Mouse (Mus musculus) liver, embryonic 16.5 days (tissue): ENCODE measurements around the gene Cyba. TPM values are rescaled to one million over a fixed set of nuclear protein-coding genes. Genes with fewer than 3 reads are reported as not detected.

Source experiments
- ATAC-seq: fragments of 200-750 bp; cut with Nextera tagmentation; 2 replicates; pipeline ENCODE4 v1.8.0; 2017; ENCODE audit warnings: low read depth, mild to moderate bottlenecking, moderate number of reproducible peaks, moderate library complexity
- H3K27ac ChIP-seq: fragments of 300-500 bp; sonication (generic); 2 replicates; pipeline ENCODE4 v1.5.1; 2014; ENCODE audit warnings: mild to moderate bottlenecking, low read length
- H3K27me3 ChIP-seq: fragments of 300-500 bp; sonication (generic); 2 replicates; pipeline ENCODE4 v1.6.1; 2014; ENCODE audit warnings: low read depth, low read length, mixed read lengths; ENCODE audit not compliant: control insufficient read depth, insufficient read depth
- H3K36me3 ChIP-seq: fragments of 300-500 bp; sonication (generic); 2 replicates; pipeline ENCODE4 v1.6.1; 2014; ENCODE audit warnings: mild to moderate bottlenecking; ENCODE audit not compliant: control insufficient read depth, insufficient read depth
- H3K4me1 ChIP-seq: fragments of 300-500 bp; sonication (generic); 2 replicates; pipeline ENCODE4 v1.6.1; 2014; ENCODE audit warnings: low read depth, low read length, mixed read lengths; ENCODE audit not compliant: control insufficient read depth
- H3K4me2 ChIP-seq: fragments of 300-500 bp; sonication (generic); 2 replicates; pipeline ENCODE4 v1.6.1; 2014; ENCODE audit warnings: low read depth, low read length, mixed read lengths
- H3K4me3 ChIP-seq: fragments of 300-500 bp; sonication (generic); 2 replicates; pipeline ENCODE4 v1.5.1; 2014; ENCODE audit warnings: low read depth, mild to moderate bottlenecking, low read length
- H3K9ac ChIP-seq: fragments of 300-500 bp; sonication (generic); 2 replicates; pipeline ENCODE4 v1.6.1; 2014; ENCODE audit warnings: low read depth, low read length
- H3K9me3 ChIP-seq: fragments of 300-500 bp; sonication (generic); replicated peaks from 2 replicates; pipeline ENCODE4 v1.6.1; 2016; ENCODE audit warnings: low read length; ENCODE audit not compliant: control insufficient read depth
- WGBS: fragments of 180-500 bp; shearing (Covaris S2); extraction: QIAGEN DNeasy Blood & Tissue Kit; methylation state at CpG from one replicate; pipeline ENCODE4 v1.1.7; 2014; ENCODE audit not compliant: insufficient replicate concordance; 5-methylcytosine and 5-hydroxymethylcytosine counted together
- polyA plus RNA-seq: library from polyadenylated mRNA; unstranded; fragments of >200 nt; fragmentation: Nextera tagmentation; extraction: Ambion mirVana; gene quantifications from 2 replicates; pipeline ENCODE4 v1.2.1, GENCODE M21; 2015

Gene Cyba
- polyA plus RNA-seq: 191 TPM in 2 replicates

GRCm38 (mm10) chr8:122432443-122433268 is at the start of gene Cyba:
Cyba (minus strand) TSS chr8:122432930.
- peak; percentile 73 for ATAC-seq
- 2% methylated on average over 45 of the region's 45 CpGs for WGBS
- peaks cover 2% of the 10 kb centered on the region for H3K9me3 ChIP-seq
- peaks cover 7% of the 10 kb centered on the region for H3K27me3 ChIP-seq
- peaks cover 20% of the 10 kb centered on the region for H3K4me1 ChIP-seq
- H3K4me3 ChIP-seq: peak within 1 kb of the TSS; percentile 63
- peak within 1 kb of the TSS; percentile 83 for H3K27ac ChIP-seq
- H3K36me3 ChIP-seq: peaks cover 4% of the 10 kb centered on the region; the same call in 1 of the 2 replicates
- H3K4me2 ChIP-seq: peak within 1 kb of the TSS; percentile 79
- peak within 1 kb of the TSS; percentile 61 for H3K9ac ChIP-seq

- no peak for ATAC-seq
- Histone ChIP-seq H3K36me3 (peaks cover 80% of the 10 kb centered on the region), H3K4me1 (no peaks in the 10 kb centered on the region), H3K9me3 (no peaks in the 10 kb centered on the region), H3K27me3 (no peaks in the 10 kb centered on the region), H3K4me3 (no peak overlapping the region), H3K27ac (no peak overlapping the region), H3K4me2 (no peak overlapping the region), H3K9ac (no peak overlapping the region)
- 90% methylated on average over 8 of the region's 8 CpGs for WGBS
These were observed 49.7 kb upstream of the Cyba start for GRCm38 (mm10) chr8:122482448-122482847.

GRCm38 (mm10) chr8:122475580-122476320 is 43.0 kb upstream of the Cyba start, which contains the start of the genes Rnf166 and Ctu2:
Rnf166 (minus strand) TSS chr8:122476064.
Ctu2 (plus strand) TSS chr8:122476143.
- Histone ChIP-seq H3K4me3 (peak within 1 kb of the TSS; percentile 73), H3K27ac (peak within 1 kb of the TSS; percentile 10), H3K36me3 (peaks cover 13% of the 10 kb centered on the region), H3K27me3 (no peaks in the 10 kb centered on the region), H3K9me3 (no peaks in the 10 kb centered on the region), H3K4me1 (peaks cover 24% of the 10 kb centered on the region), H3K9ac (peak within 1 kb of the TSS; percentile 74), H3K4me2 (peak within 1 kb of the TSS; percentile 83)
- WGBS: under 1% methylated on average over 93 of the region's 103 CpGs
- peak; percentile 87 for ATAC-seq

- peak overlapping the region; percentile 10 for H3K27ac ChIP-seq
- no peaks in the 10 kb centered on the region for H3K27me3 ChIP-seq
- peak overlapping the region; percentile 73 for H3K4me3 ChIP-seq
- H3K4me2 ChIP-seq: peak overlapping the region; percentile 83
- WGBS: 3% methylated on average over 16 of the region's 16 CpGs
- no peaks in the 10 kb centered on the region for H3K9me3 ChIP-seq
- peak overlapping the region; percentile 74 for H3K9ac ChIP-seq
- peaks cover 24% of the 10 kb centered on the region for H3K4me1 ChIP-seq
- peak; percentile 23; the same call in 1 of the 2 replicates for ATAC-seq
- peaks cover 12% of the 10 kb centered on the region for H3K36me3 ChIP-seq
These were observed 42.3 kb upstream of the Cyba start for GRCm38 (mm10) chr8:122474951-122475560.

- no peaks in the 10 kb centered on the region for H3K9me3 ChIP-seq
- WGBS: 35% methylated on average over 8 of the region's 8 CpGs
- ATAC-seq: no peak
- peaks cover 28% of the 10 kb centered on the region for H3K4me1 ChIP-seq
- peaks cover 3% of the 10 kb centered on the region for H3K36me3 ChIP-seq
- no peak overlapping the region for H3K4me3 ChIP-seq
- peak overlapping the region; percentile 70 for H3K27ac ChIP-seq
- H3K9ac ChIP-seq: no peak overlapping the region
- H3K27me3 ChIP-seq: no peaks in the 10 kb centered on the region
- H3K4me2 ChIP-seq: no peak overlapping the region
These were observed 41.2 kb upstream of the Cyba start for GRCm38 (mm10) chr8:122473911-122474421.

GRCm38 (mm10) chr8:122470691-122471090 is 38.0 kb upstream of the Cyba start:
- Histone ChIP-seq H3K9ac (no peak overlapping the region), H3K4me3 (no peak overlapping the region), H3K4me1 (peaks cover 20% of the 10 kb centered on the region), H3K36me3 (no peaks in the 10 kb centered on the region), H3K27me3 (no peaks in the 10 kb centered on the region), H3K9me3 (no peaks in the 10 kb centered on the region), H3K27ac (no peak overlapping the region), H3K4me2 (no peak overlapping the region)
- ATAC-seq: no peak
- 64% methylated on average over 5 of the region's 5 CpGs for WGBS

- Histone ChIP-seq H3K9ac (no peak overlapping the region), H3K27me3 (no peaks in the 10 kb centered on the region), H3K4me1 (peaks cover 19% of the 10 kb centered on the region), H3K27ac (no peak overlapping the region), H3K36me3 (no peaks in the 10 kb centered on the region), H3K4me2 (no peak overlapping the region), H3K9me3 (no peaks in the 10 kb centered on the region), H3K4me3 (no peak overlapping the region)
- no peak for ATAC-seq
- WGBS: 76% methylated on average over 10 of the region's 10 CpGs
These were observed 37.2 kb upstream of the Cyba start for GRCm38 (mm10) chr8:122469965-122470364.

GRCm38 (mm10) chr8:122469407-122469806 is 36.7 kb upstream of the Cyba start:
- no peak overlapping the region for H3K27ac ChIP-seq
- H3K4me3 ChIP-seq: no peak overlapping the region
- H3K9ac ChIP-seq: no peak overlapping the region
- H3K27me3 ChIP-seq: no peaks in the 10 kb centered on the region
- H3K4me2 ChIP-seq: no peak overlapping the region
- H3K9me3 ChIP-seq: no peaks in the 10 kb centered on the region
- peaks cover 18% of the 10 kb centered on the region for H3K4me1 ChIP-seq
- 61% methylated on average over 6 of the region's 6 CpGs for WGBS
- H3K36me3 ChIP-seq: no peaks in the 10 kb centered on the region
- no peak for ATAC-seq
